Mouse (Mus musculus) Patski (cell line): Measurements from ENCODE around the gene Mtor. TPM values are rescaled to one million over a fixed set of nuclear protein-coding genes. Genes with fewer than 3 reads are reported as not detected.
A peak's percentile ranks its signal among the peaks of the same experiment; 100 is the strongest.

Experiments used
- ATAC-seq: fragments of 100-300 bp; one replicate; pipeline ENCODE4 v1.8.0; 2021
- CTCF ChIA-PET: fragments of 350-600 bp; sonication (Branson Sonifier 250); formaldehyde crosslinking; loops from one replicate; lab custom pipeline; 2022; ENCODE audit warnings: inconsistent platforms; lab: Charles Lee
- POLR2A ChIA-PET: fragments of 350-600 bp; sonication (Branson Sonifier 250); formaldehyde crosslinking; loops from one replicate; lab custom pipeline; 2022; ENCODE audit warnings: antibody characterized with exemption, inconsistent platforms; lab: Charles Lee
- DNase-seq: peaks from one replicate; pipeline ENCODE4 v3.0.0-alpha.2; 2011; ENCODE audit warnings: low read depth, low spot score
- H3K27me3 ChIP-seq: fragments of 371-371 bp; one replicate; pipeline ENCODE4 v1.5.1; 2021
- CTCF ChIP-seq: fragments of 100-300 bp; IDR thresholded peaks from one replicate; pipeline ENCODE4 v1.5.1; 2021
- in situ Hi-C: fragments of 300-500 bp; cut with MboI; formaldehyde crosslinking; loops from 3 replicates; pipeline ENCODE4 v1.11.1; 2018; ENCODE audit warnings: low pct_unique_long_range_greater_than_20kb, mixed read lengths
- polyA plus RNA-seq: library from polyadenylated mRNA; unstranded; gene quantifications from one replicate; pipeline ENCODE4 v1.2.3, GENCODE M21; 2021

Mtor gene
- polyA plus RNA-seq, 1 experiment from 2014 or later: 33.7 TPM

GRCm38 (mm10) chr4:148530778-148531177, 82.4 kb downstream of the Mtor start:
- no peaks in the 10 kb centered on the region for H3K27me3 ChIP-seq
- ChIA-PET POLR2A (no interaction called here), CTCF (no interaction called here)
- DNase-seq (no peak), ATAC-seq (no peak)
- no peak for TF ChIP-seq CTCF
- in situ Hi-C loops: no loop called here

GRCm38 (mm10) chr4:148531341-148531740, 82.9 kb downstream of the Mtor start:
- ChIA-PET POLR2A (no interaction called here), CTCF (no interaction called here)
- no peak for ATAC-seq
- DNase-seq: no peak
- no peak for TF ChIP-seq CTCF
- in situ Hi-C loops: no loop called here
- no peaks in the 10 kb centered on the region for H3K27me3 ChIP-seq

- DNase-seq: no peak
- ChIA-PET CTCF (no interaction called here), POLR2A (no interaction called here)
- no peak for ATAC-seq
- no peaks in the 10 kb centered on the region for H3K27me3 ChIP-seq
- TF ChIP-seq CTCF: no peak
- in situ Hi-C loops: no loop called here
Observed at GRCm38 (mm10) chr4:148532516-148532915, 84.1 kb downstream of the Mtor start.

DNA sequence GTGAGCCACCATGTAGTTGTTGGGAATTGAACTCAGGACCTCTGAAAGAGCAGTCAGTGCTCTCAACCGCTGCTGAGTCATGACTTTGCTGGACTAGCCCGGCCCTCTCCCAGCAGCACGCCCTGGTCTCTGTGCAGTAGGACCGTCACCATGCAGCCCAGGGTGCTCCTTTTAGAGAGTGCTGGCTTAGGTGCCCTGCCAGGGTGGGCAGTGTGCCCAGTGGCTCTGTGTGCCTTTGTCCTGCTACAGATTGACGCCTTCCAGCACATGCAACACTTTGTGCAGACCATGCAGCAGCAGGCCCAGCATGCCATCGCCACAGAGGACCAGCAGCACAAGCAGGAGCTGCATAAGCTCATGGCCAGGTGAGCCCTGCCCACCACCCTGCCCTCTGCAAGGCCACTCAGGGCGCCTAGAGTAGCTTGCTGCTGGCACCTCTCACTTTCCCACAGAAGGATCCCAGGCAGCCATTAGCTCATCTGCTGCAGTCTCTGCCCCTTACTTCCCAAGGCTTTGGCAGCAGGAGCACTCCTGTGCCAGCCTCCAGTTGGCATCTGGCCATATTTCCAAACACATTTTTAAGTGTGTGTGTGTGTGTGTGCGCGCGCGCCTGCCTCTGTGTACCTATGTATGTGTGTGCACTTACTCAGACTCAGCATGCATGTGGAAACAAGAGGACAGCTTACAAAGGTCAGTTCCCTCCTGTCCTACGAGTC, 85.4 kb downstream of the Mtor start:
- H3K27me3 ChIP-seq: no peaks in the 10 kb centered on the region
- in situ Hi-C loops: no loop called here
- no peak for TF ChIP-seq CTCF
- no peak for DNase-seq
- ChIA-PET CTCF (no interaction called here), POLR2A (no interaction called here)
- no peak for ATAC-seq

GRCm38 (mm10) chr4:148535876-148536275, 87.5 kb downstream of the Mtor start:
- ATAC-seq (no peak), DNase-seq (no peak)
- ChIA-PET CTCF (no interaction called here), POLR2A (no interaction called here)
- no peak for TF ChIP-seq CTCF
- in situ Hi-C loops: no loop called here
- H3K27me3 ChIP-seq: no peaks in the 10 kb centered on the region

- CTCF ChIA-PET: no interaction called here
- ATAC-seq: no peak
- POLR2A ChIA-PET: no interaction called here
- TF ChIP-seq CTCF: no peak
- in situ Hi-C loops: no loop called here
- no peak for DNase-seq
- H3K27me3 ChIP-seq: no peaks in the 10 kb centered on the region
Observed at GRCm38 (mm10) chr4:148549106-148549505, 100.7 kb downstream of the Mtor start.

GRCm38 (mm10) chr4:148557766-148558165, 109.4 kb downstream of the Mtor start:
- in situ Hi-C loops: no loop called here
- ChIA-PET CTCF (no interaction called here), POLR2A (interaction anchor here (0.6 kb wide), 1 partner anchor 15 kb away, joined by 3 read pairs; no protein-coding TSS in a partner anchor)
- no peaks in the 10 kb centered on the region for H3K27me3 ChIP-seq
- ATAC-seq (no peak), DNase-seq (no peak)
- TF ChIP-seq CTCF: no peak

DNA sequence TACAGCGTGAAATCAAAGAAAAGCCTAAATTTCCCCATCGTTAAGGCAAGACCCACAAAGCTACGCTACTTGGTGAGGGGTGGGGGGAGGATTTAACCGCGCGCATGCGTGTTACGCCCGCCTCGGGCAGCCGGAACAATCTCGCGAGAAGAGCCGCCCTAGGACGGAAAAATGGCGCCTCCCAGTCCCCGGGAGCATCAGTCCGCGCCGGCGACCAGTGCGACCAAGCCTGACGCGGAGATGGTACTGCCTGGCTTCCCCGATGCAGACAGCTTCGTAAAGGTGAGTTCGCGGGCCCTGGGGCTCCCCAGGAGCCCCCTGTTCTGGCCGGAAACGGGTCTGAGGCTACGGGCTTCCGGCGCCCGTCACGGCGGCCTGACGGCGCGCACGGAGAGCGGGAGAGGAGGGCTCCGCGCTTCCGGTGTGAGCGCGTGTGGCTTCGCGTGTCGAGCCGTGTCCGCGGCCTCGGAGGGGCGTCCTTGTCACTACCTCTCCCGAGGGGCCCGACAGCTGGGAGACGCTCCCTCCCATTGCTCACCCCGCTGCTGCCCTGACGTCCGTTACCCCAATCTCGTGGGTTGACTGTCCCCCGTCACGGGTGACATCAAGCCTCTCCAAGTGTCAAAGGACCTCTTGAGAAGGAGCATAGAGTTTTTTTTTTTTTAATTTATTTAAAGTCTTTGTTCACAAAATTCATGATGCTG, 110.0 kb downstream of the Mtor start, which contains the start of gene Exosc10:
Gene Exosc10, plus strand, starts transcription at position 133 of the 704 bp plus-strand sequence.
- ChIA-PET CTCF (no interaction called here), POLR2A (interaction anchor here (0.6 kb wide), 1 partner anchor 14 kb away, joined by 3 read pairs; no protein-coding TSS in a partner anchor)
- in situ Hi-C loops: no loop called here
- no peak for ATAC-seq
- no peaks in the 10 kb centered on the region for H3K27me3 ChIP-seq
- no peak for TF ChIP-seq CTCF
- DNase-seq: peak; percentile 37

DNA sequence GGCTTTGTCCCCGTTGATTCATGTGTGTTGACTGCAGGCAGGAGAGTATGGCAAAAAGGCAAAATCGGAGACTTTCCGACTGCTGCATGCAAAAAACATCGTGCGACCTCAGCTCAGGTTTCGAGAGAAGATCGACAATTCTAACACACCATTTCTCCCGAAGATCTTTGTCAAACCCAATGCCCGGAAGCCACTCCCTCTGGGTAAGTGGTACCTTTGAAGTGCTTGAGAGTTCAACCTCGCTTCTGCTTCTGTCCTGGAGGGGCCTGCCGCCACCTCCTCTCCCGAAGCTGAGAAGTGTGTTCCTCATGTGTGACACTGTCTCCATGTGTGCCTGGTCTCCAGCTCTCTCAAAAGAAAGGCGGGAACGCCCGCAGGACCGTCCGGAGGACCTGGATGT, 114.3 kb downstream of the Mtor start:
- CTCF ChIA-PET: interaction anchor here (0.9 to 1.1 kb wide), 2 partner anchors 10 to 19 kb away, joined by 3 read pairs; no protein-coding TSS in a partner anchor
- no peak for DNase-seq
- TF ChIP-seq CTCF: no peak
- no peak for ATAC-seq
- H3K27me3 ChIP-seq: no peaks in the 10 kb centered on the region
- POLR2A ChIA-PET: no interaction called here
- in situ Hi-C loops: no loop called here

GRCm38 (mm10) chr4:148563595-148563994, 115.2 kb downstream of the Mtor start:
- ChIA-PET CTCF (no interaction called here), POLR2A (no interaction called here)
- TF ChIP-seq CTCF: no peak
- ATAC-seq (no peak), DNase-seq (no peak)
- in situ Hi-C loops: no loop called here
- H3K27me3 ChIP-seq: no peaks in the 10 kb centered on the region

DNA sequence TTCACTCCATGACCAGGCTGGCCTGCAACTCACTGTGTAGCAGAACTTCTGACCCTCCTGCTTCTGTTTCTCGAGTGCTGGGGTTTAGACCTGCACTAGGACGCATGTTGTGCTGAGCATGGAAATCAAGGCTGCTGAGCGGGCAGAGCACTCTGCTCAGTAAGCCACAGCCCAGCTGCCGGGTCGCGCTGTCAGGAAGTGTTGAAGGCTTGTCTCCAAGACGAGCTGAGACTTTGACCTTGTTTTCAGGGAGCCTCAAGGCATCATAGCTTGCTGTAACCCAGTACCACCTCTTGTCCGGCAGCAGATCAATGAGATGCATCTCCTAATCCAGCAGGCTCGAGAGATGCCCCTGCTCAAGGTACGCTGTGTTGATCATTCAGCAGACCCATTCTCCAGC, 121.7 kb downstream of the Mtor start:
- TF ChIP-seq CTCF: no peak
- no peak for DNase-seq
- ChIA-PET POLR2A (no interaction called here), CTCF (interaction anchor here (1.4 kb wide), 1 partner anchor 22 kb away, joined by 3 read pairs; no protein-coding TSS in a partner anchor)
- no peaks in the 10 kb centered on the region for H3K27me3 ChIP-seq
- in situ Hi-C loops: no loop called here
- no peak for ATAC-seq
